Mouse (Mus musculus) liver, embryonic 18 days (tissue): ENCODE results near the gene Alox5. TPM values are rescaled to one million over a fixed set of nuclear protein-coding genes. Genes with fewer than 3 reads are reported as not detected.

Experiments
- polyA plus RNA-seq: library from polyadenylated mRNA; depleted of rRNA; stranded (reverse); fragments of >200 nt; gene quantifications from 2 replicates; pipeline ENCODE4 v1.2.3, GENCODE M21; 2012; rRNA removed

The Alox5 gene
- polyA plus RNA-seq: 4.3 and 5.5 TPM in 2 replicates

DNA sequence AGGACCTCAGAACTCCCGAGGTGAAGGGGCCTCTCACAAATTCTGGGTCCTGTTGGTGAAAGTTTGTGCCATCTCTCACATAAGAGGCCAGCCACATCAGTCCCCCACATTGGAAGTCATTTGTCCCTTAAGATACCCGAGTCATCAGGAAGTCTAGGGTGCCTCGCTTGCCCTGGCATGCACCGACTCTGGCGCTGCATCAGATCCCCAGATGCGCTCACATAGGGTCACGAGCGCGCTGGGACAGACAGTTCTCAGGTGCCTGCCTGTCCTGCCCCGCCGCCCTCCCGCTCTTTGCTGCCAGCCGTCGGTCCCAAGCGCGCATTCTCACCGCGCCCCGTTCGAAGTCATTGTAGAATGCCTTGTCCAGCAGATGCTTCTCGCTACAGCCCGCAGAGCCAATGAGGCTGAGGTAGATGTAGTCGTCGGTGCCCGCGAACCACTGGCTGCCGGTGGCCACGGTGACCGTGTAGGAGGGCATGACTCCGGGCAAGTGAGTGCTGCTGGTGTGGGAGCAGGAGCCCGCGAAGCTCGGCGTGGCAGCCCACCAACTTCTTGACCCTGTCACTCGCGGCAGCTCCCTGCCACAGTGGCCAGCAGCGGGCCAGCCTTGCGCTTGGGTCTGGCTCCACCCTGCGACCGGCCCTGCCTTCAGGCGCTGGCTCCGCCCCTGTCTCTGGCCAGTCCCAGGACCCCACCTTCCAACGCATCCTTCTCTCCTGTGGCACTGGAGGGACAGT, at the start of gene Alox5:
TSS of gene Alox5 (minus strand) at position 635 of the 740 bp plus-strand sequence.

DNA sequence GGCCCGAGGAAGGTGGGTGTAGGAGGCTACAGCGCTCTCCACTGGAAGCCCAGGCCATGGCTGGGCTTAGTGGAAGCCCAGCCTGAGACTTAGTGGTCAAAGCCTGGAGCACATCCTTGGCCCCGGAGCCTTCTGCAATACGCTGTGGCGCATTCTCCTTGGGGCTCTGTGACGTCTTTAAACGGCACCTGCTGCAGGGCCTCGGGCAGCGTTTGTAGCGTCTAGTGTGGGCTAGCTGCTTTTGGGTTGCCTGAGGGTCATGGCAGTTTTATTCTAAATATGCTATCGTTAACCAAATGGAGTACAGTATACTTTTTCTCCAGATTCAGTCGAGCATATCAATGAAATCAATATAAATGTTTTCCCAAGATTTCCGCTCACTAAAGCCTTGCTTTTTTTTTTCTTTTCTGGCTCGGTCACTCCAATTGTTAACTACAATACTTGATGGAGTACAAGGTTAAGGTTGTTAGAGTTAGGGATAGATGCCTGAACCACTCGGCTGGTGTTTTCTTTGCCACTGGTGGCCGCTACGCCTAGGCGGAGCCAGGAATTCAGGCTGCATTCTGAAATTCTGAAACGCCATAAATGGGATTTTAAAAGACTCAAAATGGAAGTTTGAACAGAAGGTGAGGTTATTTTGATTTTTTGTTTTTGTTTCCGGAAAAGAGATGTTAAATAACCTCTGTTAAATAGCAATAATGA, 45.5 kb upstream of the Alox5 start, which contains the start of gene Olfr212:
TSS of gene Olfr212 (plus strand) at position 215 of the 702 bp plus-strand sequence.

DNA sequence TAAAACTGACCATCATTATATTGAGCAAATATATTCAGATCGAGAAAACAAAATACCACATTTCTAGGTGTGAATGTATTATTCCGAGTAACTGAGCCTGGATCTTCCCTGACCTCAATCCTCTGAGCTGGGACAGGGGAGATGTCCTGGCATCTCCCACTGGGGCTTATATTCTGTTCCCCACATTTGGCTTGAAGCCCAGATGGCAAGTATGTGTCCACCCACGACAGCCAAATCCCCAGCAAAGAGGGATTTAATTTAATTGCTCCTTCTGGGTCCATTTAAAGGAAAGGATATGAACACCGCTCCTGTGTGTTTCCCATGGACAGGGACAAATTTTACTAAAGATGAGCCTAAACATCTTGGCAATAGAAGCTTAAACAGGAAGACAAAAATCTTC, 27.8 kb upstream of the Alox5 start, which contains the start of gene Olfr211:
TSS of gene Olfr211 (plus strand) at position 301 of the 400 bp plus-strand sequence.

Other genes starting within 250 kb of the Alox5 start
- gene Zfand4, start 197.0 kb downstream of the Alox5 start, polyA plus RNA-seq: 5.4 and 6.7 TPM in 2 replicates
- 51.5 and 57.2 TPM in 2 replicates for gene March8, start 123.2 kb downstream of the Alox5 start, polyA plus RNA-seq
- gene Olfr211, start 27.9 kb upstream of the Alox5 start, polyA plus RNA-seq: not detected in 2 replicates
- not detected in 2 replicates for gene Olfr212, start 45.3 kb upstream of the Alox5 start, polyA plus RNA-seq
- not detected in 2 replicates for gene Olfr213, start 77.3 kb upstream of the Alox5 start, polyA plus RNA-seq
- gene Gm5580, start 90.0 kb upstream of the Alox5 start, polyA plus RNA-seq: 0.03 and 0.04 TPM in 2 replicates
- not detected in 2 replicates for gene Olfr214, start 93.1 kb upstream of the Alox5 start, polyA plus RNA-seq
- not detected in 2 replicates for gene Olfr215, start 123.0 kb upstream of the Alox5 start, polyA plus RNA-seq
- 19.6 and 20.7 TPM in 2 replicates for gene Zfp422, start 167.8 kb upstream of the Alox5 start, polyA plus RNA-seq
- gene Depp1, start 189.4 kb upstream of the Alox5 start, polyA plus RNA-seq: 110 and 114 TPM in 2 replicates
- 3.0 and 3.4 TPM in 2 replicates for gene Rassf4, start 212.8 kb upstream of the Alox5 start, polyA plus RNA-seq